Mouse (Mus musculus) gastrocnemius, adult 2 months (tissue): ENCODE measurements around the gene Tcf7l2. TPM values are rescaled to one million over a fixed set of nuclear protein-coding genes. Genes with fewer than 3 reads are reported as not detected.

ENCODE experiments used
- DNase-seq: peaks from one replicate; pipeline ENCODE4 v3.0.0; 2022
- H3K27ac ChIP-seq: fragments of 200-600 bp; 2 replicates; pipeline ENCODE4 v1.8.1; 2022; ENCODE audit warnings: mild to moderate bottlenecking
- H3K4me3 ChIP-seq: fragments of 200-600 bp; 2 replicates; pipeline ENCODE4 v1.8.1; 2022; ENCODE audit warnings: mild to moderate bottlenecking, moderate library complexity
- CTCF ChIP-seq: fragments of 200-600 bp; IDR thresholded peaks from 2 replicates; pipeline ENCODE4 v1.8.1; 2022; ENCODE audit warnings: antibody characterized with exemption, mild to moderate bottlenecking, moderate library complexity
- intact Hi-C: fragments of 180-260 bp; cut with DNase I; formaldehyde crosslinking; loops from one replicate; pipeline ENCODE4 v1.15.1; 2025
- total RNA-seq, 2 experiments: library from RNA; stranded (reverse); gene quantifications; 2 replicates each; pipeline ENCODE4 v1.2.3; 2021

The Tcf7l2 gene
- total RNA-seq, 2 experiments from 2014 or later = 10.3 to 11.0 TPM

DNA sequence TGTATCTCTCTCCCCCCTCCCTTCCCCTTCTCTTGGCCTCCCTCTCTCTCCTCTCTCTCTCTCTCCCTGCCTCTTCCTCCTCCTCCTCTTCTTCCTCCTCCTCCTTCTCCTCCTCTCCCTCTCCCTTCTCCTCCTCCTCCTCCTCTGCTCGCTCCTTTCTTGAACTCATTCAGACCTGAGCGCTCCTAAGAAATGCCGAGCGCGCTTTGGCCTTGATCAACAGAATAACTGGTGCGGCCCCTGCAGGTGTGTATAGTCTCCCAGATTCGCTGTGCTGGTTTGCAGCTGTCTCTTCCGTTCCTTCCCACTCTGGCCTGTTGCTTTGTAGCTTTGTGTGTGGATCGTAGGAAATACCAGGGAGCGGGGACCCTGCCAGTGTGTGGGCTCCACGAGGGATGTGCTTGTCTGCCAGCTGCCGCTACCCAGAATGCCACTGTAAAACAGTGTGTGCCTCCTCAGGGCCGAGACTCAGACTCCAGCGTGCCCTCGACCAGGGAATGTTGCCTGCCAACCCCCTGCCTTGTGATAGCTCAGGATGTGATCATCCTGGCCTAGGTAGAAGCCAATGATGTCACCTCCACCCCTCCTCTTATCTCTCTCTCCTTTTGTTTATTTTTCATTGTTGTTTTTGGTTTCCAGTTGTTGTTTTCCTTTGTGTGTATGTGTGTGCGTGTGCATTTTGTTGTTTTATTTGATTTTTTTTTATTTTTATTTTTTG, 184.3 kb downstream of the Tcf7l2 start:
- intact Hi-C loops = no loop called here
- Histone ChIP-seq H3K4me3 (no peak overlapping the region), H3K27ac (no peak overlapping the region)
- no peak for DNase-seq
- no peak for TF ChIP-seq CTCF

DNA sequence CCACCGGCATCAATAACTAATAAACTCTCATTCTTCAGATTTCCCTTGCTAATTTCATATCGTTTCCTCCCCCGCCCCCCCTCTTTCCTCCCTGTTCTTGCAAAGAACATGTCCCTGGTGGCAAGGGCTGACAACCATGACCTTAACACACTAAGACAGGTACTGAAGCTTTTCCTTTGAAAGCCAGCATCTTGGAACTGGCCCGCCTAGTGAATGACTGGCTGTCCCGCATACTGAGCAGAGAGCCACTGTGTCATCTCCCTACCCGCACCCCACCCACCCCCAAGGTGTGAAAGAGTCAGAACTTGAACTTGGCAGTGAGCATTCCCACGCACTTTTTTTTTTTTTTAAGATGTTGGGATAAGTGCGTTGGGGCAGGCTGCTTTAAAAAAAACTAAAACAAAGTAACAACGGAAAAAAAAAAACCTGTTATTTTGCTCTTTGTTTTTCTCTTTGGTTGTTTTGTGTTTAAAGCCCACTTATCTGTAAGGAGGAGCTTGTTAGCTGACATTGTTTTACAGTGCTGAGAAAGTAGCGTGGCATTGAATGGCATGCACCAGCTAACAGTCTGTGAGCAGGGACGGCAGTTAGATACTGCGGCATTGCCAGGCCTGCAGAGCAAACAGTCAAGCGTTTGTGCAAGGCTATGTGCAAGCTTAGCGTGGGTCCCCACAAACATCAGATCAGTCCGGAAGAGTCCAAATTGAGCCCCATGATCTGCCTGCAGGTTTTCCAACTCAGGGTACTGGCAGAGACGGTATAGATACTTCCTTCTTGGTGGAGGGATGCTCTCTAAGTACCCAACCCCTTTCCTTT, 185.4 kb downstream of the Tcf7l2 start:
- no peak overlapping the region for H3K27ac ChIP-seq
- DNase-seq = no peak
- TF ChIP-seq CTCF = no peak

DNA sequence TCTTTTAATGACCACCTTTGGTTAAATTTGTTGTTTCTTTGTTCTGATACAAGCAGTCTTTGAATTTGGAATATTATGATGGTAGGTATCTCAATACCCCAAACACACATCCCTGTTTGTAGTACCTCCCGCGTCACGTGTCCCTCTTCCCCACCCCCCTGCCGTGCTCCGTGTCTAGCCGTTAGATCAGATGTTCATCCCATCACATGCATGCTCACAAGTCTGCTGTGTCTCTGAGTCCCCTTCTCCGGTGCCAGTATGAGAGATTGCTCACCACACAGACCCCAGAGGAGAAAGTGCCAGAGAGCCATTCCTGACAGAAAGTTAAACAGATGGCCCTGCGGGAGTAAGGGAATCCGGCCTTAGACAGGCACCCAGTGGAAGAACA, 186.0 kb downstream of the Tcf7l2 start:
- no peak for DNase-seq
- H3K4me3 ChIP-seq = no peak overlapping the region
- TF ChIP-seq CTCF = no peak
- H3K27ac ChIP-seq = no peak overlapping the region
- intact Hi-C loops = no loop called here

More for the DNA sequence above, 185.4 kb downstream of the Tcf7l2 start:
- no peak overlapping the region for H3K4me3 ChIP-seq
- intact Hi-C loops = no loop called here

DNA sequence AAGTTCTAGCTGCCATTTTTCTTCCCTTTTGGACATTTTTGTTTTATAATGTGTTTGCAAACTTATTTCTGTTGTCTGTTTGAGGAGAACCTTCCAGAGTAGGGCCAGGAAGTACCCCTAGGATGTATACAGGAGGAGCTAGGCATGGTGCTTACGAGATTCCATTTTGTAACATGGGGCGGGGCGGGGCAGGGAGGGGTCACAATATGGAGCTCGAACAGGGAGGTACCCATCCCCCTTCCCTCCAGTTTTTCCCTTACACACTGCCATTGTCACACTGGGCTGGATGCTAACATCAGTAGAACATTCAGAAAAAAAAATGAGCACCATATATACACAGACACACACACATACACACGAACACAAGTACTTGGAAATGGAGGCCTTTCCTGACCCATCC, 187.1 kb downstream of the Tcf7l2 start:
- TF ChIP-seq CTCF = no peak
- Histone ChIP-seq H3K27ac (no peak overlapping the region), H3K4me3 (no peak overlapping the region)
- no peak for DNase-seq
- intact Hi-C loops = no loop called here

DNA sequence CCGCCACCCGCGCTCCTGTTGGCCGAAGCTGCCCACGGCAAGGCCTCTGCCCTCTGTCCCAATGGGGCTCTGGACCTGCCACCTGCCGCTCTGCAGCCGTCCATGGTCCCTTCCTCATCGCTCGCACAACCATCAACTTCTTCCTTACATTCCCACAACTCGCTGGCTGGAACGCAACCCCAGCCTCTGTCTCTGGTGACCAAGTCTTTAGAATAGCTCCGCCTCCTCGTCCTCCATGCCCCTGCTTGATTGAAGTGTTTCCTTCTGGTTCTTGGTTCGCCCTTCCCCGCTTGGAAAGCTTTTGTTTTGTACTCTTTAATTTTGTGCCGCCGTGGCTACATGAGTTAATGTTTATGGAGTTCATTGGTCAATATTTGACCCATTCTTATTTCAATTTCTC, 190.0 kb downstream of the Tcf7l2 start:
- Histone ChIP-seq H3K27ac (no peak overlapping the region), H3K4me3 (no peak overlapping the region)
- DNase-seq = no peak
- intact Hi-C loops = no loop called here
- no peak for TF ChIP-seq CTCF

DNA sequence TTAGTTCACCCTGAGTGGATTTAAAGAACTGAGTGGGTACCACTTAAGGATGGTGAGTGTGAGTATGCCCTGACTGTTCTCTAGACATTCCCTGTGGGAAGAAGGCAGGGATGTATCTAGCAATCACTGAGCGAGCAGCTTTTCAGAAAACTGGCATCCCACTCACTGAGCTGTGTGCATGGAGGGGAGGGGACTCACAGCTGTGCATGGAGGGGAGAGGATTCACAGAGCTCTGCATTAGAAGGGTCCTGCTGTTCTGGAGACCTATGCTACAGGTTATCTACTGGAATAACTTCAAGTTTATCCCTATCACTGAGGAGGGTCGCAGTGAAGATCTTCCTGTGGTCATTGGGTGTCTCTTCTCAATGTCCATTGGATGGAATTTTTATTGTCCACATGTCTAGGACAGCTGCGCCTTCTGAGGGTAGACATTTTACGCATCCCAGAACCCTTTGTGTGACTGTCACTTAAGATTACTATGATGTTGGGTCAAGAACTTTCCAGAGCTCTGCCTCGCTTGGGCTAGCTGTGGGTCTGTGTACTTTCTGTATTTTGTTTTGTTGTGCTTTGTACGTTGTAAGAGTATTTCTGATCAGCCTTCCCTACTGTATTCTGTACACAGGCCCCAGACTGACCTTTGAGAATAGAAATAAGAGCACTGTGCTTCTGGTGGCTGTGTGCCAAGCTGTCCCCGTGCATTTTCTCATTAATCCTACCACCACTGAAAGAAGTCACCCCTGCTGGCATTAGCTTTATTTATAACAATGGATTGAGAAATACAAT, 192.5 kb downstream of the Tcf7l2 start:
- TF ChIP-seq CTCF = no peak
- DNase-seq = no peak
- Histone ChIP-seq H3K4me3 (no peak overlapping the region), H3K27ac (no peak overlapping the region)
- intact Hi-C loops = no loop called here

DNA sequence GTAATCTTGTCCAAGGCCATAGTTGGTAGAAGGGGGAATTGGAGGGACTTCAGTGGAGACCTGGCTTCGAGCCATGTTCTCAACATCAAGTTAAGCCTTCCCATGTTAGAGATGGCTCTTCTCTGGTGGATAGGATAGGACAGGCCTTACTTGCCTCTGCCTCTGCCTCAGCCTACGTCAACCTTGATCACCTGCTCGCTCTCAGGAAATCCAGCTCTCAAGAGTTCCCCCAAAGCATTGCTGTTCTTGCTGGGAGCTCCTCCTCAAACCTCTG, 193.0 kb downstream of the Tcf7l2 start:
- TF ChIP-seq CTCF = no peak
- no peak for DNase-seq
- H3K4me3 ChIP-seq = no peak overlapping the region
- H3K27ac ChIP-seq = no peak overlapping the region
- intact Hi-C loops = no loop called here

DNA sequence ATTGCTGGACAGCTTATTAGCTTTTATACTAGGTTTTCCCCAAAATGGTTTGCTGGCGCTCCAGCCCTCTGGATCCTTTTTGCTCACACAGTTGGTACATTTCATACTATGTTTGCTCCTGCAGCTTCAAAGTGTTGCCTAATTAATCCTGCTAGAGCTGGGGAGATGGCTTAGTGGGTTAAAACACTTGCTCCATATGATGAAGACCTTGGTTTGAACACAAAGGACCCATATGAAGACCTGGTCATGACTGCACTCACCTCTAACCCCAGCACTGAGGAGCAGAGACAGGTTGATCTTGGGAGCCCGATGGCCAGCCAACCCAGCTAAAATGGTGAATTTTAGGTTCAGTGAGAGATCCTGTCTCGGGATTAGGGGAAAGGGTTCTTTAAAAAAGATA, 195.4 kb downstream of the Tcf7l2 start:
- no peak for DNase-seq
- H3K27ac ChIP-seq = no peak overlapping the region
- no peak overlapping the region for H3K4me3 ChIP-seq
- intact Hi-C loops = no loop called here
- no peak for TF ChIP-seq CTCF

DNA sequence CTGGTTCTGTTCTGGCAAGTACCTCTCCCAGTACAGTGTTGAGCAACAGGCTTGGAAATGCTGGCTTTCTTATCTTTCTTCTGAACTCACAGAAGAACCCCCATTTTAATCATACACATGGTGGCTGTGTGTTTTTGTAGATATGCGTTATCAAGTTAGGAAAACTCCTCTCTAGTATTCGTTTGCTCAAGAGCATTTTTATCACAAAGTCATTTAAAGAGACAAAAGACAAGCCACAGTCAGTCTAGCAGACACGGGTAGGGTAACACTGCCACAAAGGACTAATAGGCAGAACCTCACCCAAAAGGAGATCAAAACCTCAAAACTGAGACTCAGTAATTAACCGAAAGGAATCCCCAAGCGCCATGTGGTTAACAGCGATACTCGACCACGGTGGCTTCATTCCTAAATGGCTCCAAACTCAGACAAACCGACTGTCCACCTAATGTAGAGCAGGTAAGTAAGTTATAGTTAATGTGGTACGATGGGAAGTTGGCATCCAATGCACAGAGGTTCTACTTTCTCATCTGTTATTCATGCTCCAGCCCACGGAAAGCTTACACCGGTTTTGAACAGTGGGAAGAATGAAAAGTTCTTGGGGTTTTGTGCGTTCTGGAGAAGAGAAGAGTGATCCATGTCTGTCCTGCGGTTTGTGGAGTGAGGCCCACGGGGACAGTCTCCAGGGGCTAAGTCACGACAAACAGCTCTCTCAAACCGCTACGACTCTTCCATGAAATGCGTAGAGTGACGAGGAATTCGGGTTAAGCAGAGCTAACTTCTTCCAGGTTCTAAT, 196.8 kb downstream of the Tcf7l2 start:
- no peak overlapping the region for H3K4me3 ChIP-seq
- intact Hi-C loops = no loop called here
- no peak overlapping the region for H3K27ac ChIP-seq
- TF ChIP-seq CTCF = no peak
- DNase-seq = no peak

DNA sequence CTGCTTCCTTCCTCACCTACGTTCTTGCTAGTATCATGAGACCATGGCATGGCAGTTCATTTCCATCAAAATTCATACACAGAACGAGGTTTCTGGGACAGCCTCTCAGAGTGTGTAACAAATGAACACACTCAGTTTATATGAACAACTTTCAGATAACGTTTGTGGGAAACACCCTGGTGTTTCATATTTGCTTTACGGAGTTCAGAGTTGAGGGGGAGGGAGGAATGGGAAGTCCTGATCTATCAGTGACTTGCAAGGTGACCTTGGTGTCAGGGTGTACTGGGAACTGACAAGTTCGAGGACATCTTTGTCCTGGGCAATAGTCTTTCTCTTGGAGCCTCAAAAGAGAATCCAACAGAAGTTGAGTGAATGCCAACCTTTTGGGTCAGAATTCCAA, 197.5 kb downstream of the Tcf7l2 start:
- intact Hi-C loops = no loop called here
- no peak overlapping the region for H3K27ac ChIP-seq
- no peak overlapping the region for H3K4me3 ChIP-seq
- no peak for DNase-seq
- no peak for TF ChIP-seq CTCF

DNA sequence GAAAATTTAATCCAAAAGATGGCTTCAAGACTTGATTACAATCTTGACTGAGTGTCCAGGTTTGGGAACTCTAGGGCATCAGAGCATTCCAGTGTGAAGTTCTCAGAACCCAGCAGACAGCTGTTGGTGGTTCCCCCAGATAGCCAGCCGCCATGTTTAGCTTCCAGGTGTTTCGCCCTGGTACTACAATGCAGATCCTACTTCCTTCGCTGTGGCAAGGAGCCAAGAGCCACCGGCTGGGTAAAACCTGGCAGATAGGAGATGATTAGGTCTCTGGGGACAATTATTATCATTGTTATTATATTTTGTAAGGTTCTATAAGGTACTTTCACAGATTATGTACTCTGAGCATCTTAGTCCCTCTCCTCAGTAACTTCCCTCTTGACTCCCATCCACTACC, 198.1 kb downstream of the Tcf7l2 start:
- intact Hi-C loops = no loop called here
- H3K27ac ChIP-seq = no peak overlapping the region
- no peak for DNase-seq
- H3K4me3 ChIP-seq = no peak overlapping the region
- TF ChIP-seq CTCF = no peak

DNA sequence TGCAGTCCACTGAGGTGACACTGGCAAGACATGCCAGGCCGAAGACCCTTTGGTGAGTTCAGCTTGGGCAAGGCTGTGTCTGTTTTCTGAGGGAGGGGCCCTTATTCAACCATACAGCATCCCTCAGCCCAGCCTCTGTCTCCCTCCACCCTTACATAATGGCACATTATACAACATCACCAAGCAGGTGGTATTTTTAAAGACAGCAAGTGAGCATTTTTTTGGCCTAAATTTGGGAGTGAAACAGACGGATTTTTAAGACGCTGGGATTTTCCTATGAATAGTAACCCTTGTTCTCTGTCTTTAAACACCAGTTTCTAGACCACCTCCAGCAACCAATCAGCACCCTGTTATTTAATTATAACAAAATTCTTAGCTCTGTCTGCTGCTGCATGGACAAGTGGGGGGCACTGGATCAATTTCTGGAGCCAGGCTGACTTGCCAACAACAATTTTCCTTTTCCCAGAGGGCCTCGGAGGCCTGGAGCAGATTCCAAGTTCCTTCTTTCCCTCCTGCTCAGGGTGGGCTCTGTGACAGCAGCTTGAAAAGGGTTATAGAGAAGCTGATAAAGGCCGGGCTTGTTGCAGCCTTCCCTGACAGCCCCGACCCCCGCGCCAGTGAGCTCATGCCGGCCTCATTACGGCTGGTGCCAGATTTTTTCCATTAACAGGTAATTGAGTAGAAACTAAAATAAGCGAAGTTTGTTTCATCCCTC, 199.1 kb downstream of the Tcf7l2 start:
- DNase-seq = no peak
- Histone ChIP-seq H3K4me3 (no peak overlapping the region), H3K27ac (no peak overlapping the region)
- intact Hi-C loops = no loop called here
- TF ChIP-seq CTCF = no peak
